Mouse (Mus musculus) lung, embryonic 15.5 days (tissue): ENCODE measurements around the gene Sergef. TPM values are rescaled to one million over a fixed set of nuclear protein-coding genes. Genes with fewer than 3 reads are reported as not detected.

Experiments
- ATAC-seq: fragments of 200-750 bp; cut with Nextera tagmentation; 2 replicates; pipeline ENCODE4 v1.8.0; 2017; ENCODE audit warnings: moderate number of reproducible peaks, borderline replicate concordance; ENCODE audit not compliant: low FRiP score, low TSS enrichment; ENCODE audit errors: extremely low read depth
- H3K27ac ChIP-seq: fragments of 300-500 bp; sonication (generic); 2 replicates; pipeline ENCODE4 v1.5.1; 2015; ENCODE audit warnings: moderate library complexity, mild to moderate bottlenecking, inconsistent platforms
- H3K27me3 ChIP-seq: fragments of 300-500 bp; sonication (generic); 2 replicates; pipeline ENCODE4 v1.6.1; 2015; ENCODE audit warnings: inconsistent platforms
- H3K36me3 ChIP-seq: fragments of 300-500 bp; sonication (generic); 2 replicates; pipeline ENCODE4 v1.6.1; 2015; ENCODE audit warnings: inconsistent platforms
- H3K4me1 ChIP-seq: fragments of 300-500 bp; sonication (generic); 2 replicates; pipeline ENCODE4 v1.6.1; 2015; ENCODE audit warnings: inconsistent platforms
- H3K4me2 ChIP-seq: fragments of 300-500 bp; sonication (generic); 2 replicates; pipeline ENCODE4 v1.6.1; 2015; ENCODE audit warnings: inconsistent platforms, mild to moderate bottlenecking, moderate library complexity
- H3K4me3 ChIP-seq: fragments of 300-500 bp; sonication (generic); 2 replicates; pipeline ENCODE4 v1.5.1; 2015; ENCODE audit warnings: mild to moderate bottlenecking, inconsistent platforms
- H3K9ac ChIP-seq: fragments of 300-500 bp; sonication (generic); 2 replicates; pipeline ENCODE4 v1.6.1; 2015; ENCODE audit warnings: inconsistent platforms
- H3K9me3 ChIP-seq: fragments of 300-500 bp; sonication (generic); 2 replicates; pipeline ENCODE4 v1.6.1; 2016; ENCODE audit warnings: inconsistent platforms
- WGBS: fragments of 180-500 bp; shearing (Covaris S2); methylation state at CpG from one replicate; pipeline ENCODE4 v1.1.7; 2015; 5-methylcytosine and 5-hydroxymethylcytosine counted together
- polyA plus RNA-seq: library from polyadenylated mRNA; unstranded; fragments of >200 nt; fragmentation: Nextera tagmentation; extraction: Ambion mirVana; gene quantifications from 2 replicates; pipeline ENCODE4 v1.2.1, GENCODE M21; 2015

Gene Sergef
- polyA plus RNA-seq, 1 experiment from 2014 or later: 13.3 TPM

DNA sequence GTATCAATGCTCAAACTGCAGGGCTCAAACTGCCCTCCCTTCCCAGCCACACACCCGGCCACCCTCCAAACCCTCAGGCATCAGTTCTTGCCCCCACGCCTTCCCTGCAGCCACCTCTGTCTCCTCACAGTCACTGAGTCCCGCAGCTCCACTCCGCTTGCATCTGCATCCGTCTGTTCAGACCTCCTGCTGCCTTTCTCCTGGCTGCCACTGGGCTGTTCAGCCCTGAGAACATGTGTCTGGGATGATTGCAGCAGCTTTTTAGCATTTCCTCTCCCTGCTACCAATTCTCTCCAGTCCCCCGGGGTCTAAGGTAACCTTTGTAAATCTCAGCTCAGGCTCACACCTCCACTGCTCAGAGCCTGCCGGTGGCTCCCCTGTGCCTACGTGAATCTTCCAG is 109.7 kb downstream of the Sergef start:
- no peaks in the 10 kb centered on the region for H3K27me3 ChIP-seq
- H3K36me3 ChIP-seq: no peaks in the 10 kb centered on the region
- no peak overlapping the region for H3K27ac ChIP-seq
- H3K9ac ChIP-seq: no peak overlapping the region
- WGBS: 57% methylated on average over 8 of the region's 8 CpGs
- no peak for ATAC-seq
- no peaks in the 10 kb centered on the region for H3K9me3 ChIP-seq
- H3K4me1 ChIP-seq: no peaks in the 10 kb centered on the region
- H3K4me2 ChIP-seq: no peak overlapping the region
- H3K4me3 ChIP-seq: no peak overlapping the region

DNA sequence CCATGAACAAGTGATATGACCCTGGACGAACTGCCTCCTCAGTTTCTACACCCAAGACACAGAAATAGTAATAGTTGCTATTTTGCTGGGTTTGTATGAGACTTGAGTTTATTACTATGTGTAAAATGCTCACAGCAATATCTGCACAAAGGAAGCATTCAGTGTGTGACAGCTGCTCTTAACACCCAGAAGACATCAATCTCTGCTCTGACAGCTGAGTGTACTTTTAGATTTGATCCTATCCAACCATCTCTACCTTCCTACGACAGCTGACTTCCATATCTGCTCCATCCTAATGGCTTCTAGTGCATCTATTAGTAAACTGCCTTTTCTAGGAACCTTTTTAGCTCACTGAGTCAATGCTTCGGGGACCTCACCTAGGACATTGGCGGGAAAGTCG is 110.3 kb downstream of the Sergef start:
- Histone ChIP-seq H3K27ac (no peak overlapping the region), H3K27me3 (no peaks in the 10 kb centered on the region), H3K4me2 (no peak overlapping the region), H3K9me3 (no peaks in the 10 kb centered on the region), H3K4me3 (no peak overlapping the region), H3K4me1 (no peaks in the 10 kb centered on the region), H3K9ac (no peak overlapping the region), H3K36me3 (no peaks in the 10 kb centered on the region)
- 85% methylated on average over 5 of the region's 5 CpGs for WGBS
- ATAC-seq: no peak

- Histone ChIP-seq H3K9me3 (no peaks in the 10 kb centered on the region), H3K27ac (no peak overlapping the region), H3K4me3 (no peak overlapping the region), H3K27me3 (no peaks in the 10 kb centered on the region), H3K4me1 (no peaks in the 10 kb centered on the region), H3K36me3 (no peaks in the 10 kb centered on the region), H3K4me2 (no peak overlapping the region), H3K9ac (no peak overlapping the region)
- ATAC-seq: no peak
- 30% methylated on average over 6 of the region's 6 CpGs for WGBS
Observed at GRCm38 (mm10) chr7:46526665-46527154, 112.9 kb downstream of the Sergef start.

GRCm38 (mm10) chr7:46523215-46523614 is 116.4 kb downstream of the Sergef start:
- no peak for ATAC-seq
- 78% methylated on average over 7 of the region's 7 CpGs for WGBS

DNA sequence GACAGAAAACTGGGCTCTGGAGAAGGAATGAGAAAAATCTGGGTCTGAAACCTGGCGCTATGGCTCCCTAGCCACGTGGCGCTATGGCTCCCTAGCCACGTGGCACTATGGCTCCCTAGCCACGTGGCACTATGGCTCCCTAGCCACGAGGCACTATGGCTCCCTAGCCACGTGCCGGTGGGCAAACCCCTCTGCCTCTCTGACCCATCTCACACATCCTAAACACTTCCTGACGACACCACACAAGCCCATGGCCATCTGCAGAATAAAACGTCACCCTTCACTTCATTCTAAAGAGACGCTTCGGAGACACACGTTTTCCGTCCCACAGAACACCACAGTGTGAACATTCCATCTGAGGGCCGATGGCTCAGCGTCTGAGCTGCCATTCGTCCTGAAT is 117.8 kb downstream of the Sergef start:
- Histone ChIP-seq H3K4me3 (no peak overlapping the region), H3K4me2 (no peak overlapping the region), H3K9ac (no peak overlapping the region), H3K27ac (no peak overlapping the region), H3K36me3 (no peaks in the 10 kb centered on the region), H3K27me3 (no peaks in the 10 kb centered on the region), H3K4me1 (no peaks in the 10 kb centered on the region), H3K9me3 (no peaks in the 10 kb centered on the region)
- 88% methylated on average over 17 of the region's 17 CpGs for WGBS
- no peak for ATAC-seq

More at GRCm38 (mm10) chr7:46523215-46523614, 116.4 kb downstream of the Sergef start:
- Histone ChIP-seq H3K4me1 (no peaks in the 10 kb centered on the region), H3K36me3 (no peaks in the 10 kb centered on the region), H3K27me3 (no peaks in the 10 kb centered on the region), H3K4me3 (no peak overlapping the region), H3K9me3 (no peaks in the 10 kb centered on the region), H3K4me2 (no peak overlapping the region), H3K9ac (no peak overlapping the region), H3K27ac (no peak overlapping the region)

GRCm38 (mm10) chr7:46519148-46519547 is 120.5 kb downstream of the Sergef start:
- no peaks in the 10 kb centered on the region for H3K27me3 ChIP-seq
- H3K4me2 ChIP-seq: no peak overlapping the region
- H3K9me3 ChIP-seq: no peaks in the 10 kb centered on the region
- no peak overlapping the region for H3K9ac ChIP-seq
- no peaks in the 10 kb centered on the region for H3K4me1 ChIP-seq
- H3K27ac ChIP-seq: no peak overlapping the region
- H3K4me3 ChIP-seq: no peak overlapping the region
- 78% methylated on average over 11 of the region's 11 CpGs for WGBS
- ATAC-seq: no peak
- H3K36me3 ChIP-seq: no peaks in the 10 kb centered on the region

GRCm38 (mm10) chr7:46517158-46517557 is 122.4 kb downstream of the Sergef start:
- H3K36me3 ChIP-seq: no peaks in the 10 kb centered on the region
- ATAC-seq: no peak
- H3K4me2 ChIP-seq: no peak overlapping the region
- no peak overlapping the region for H3K4me3 ChIP-seq
- H3K27ac ChIP-seq: no peak overlapping the region
- H3K27me3 ChIP-seq: no peaks in the 10 kb centered on the region
- no peaks in the 10 kb centered on the region for H3K9me3 ChIP-seq
- 64% methylated on average over 5 of the region's 5 CpGs for WGBS
- no peak overlapping the region for H3K9ac ChIP-seq
- no peaks in the 10 kb centered on the region for H3K4me1 ChIP-seq

- H3K9ac ChIP-seq: no peak overlapping the region
- ATAC-seq: no peak
- no peak overlapping the region for H3K4me3 ChIP-seq
- no peaks in the 10 kb centered on the region for H3K27me3 ChIP-seq
- H3K36me3 ChIP-seq: no peaks in the 10 kb centered on the region
- 70% methylated on average over 5 of the region's 5 CpGs for WGBS
- H3K27ac ChIP-seq: no peak overlapping the region
- H3K4me1 ChIP-seq: no peaks in the 10 kb centered on the region
- H3K9me3 ChIP-seq: no peaks in the 10 kb centered on the region
- H3K4me2 ChIP-seq: no peak overlapping the region
Observed at GRCm38 (mm10) chr7:46515960-46516359, 123.6 kb downstream of the Sergef start.

DNA sequence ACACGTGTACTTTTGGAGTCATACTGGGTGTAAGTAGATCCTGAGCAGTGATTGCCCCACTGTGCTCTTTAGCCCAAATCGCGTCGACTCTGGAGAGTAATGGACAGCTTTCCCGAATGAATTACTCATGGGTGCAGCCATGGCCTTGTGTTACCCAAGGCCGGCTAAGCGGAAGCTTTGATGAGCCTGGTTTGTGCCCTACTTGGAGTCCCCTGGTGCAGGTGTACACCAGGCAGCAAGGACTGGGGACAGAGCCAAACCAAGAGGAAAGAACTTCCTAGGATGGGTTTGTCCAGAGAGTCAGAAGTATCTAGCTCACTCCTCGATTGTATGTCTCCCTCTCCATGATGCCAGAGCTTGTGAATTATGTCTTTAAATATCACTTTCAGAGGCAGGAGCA is 124.6 kb downstream of the Sergef start:
- 88% methylated on average over 8 of the region's 8 CpGs for WGBS
- Histone ChIP-seq H3K4me3 (no peak overlapping the region), H3K9ac (no peak overlapping the region), H3K36me3 (no peaks in the 10 kb centered on the region), H3K4me2 (no peak overlapping the region), H3K4me1 (peaks cover 2% of the 10 kb centered on the region), H3K27me3 (no peaks in the 10 kb centered on the region), H3K27ac (no peak overlapping the region), H3K9me3 (no peaks in the 10 kb centered on the region)
- ATAC-seq: no peak

DNA sequence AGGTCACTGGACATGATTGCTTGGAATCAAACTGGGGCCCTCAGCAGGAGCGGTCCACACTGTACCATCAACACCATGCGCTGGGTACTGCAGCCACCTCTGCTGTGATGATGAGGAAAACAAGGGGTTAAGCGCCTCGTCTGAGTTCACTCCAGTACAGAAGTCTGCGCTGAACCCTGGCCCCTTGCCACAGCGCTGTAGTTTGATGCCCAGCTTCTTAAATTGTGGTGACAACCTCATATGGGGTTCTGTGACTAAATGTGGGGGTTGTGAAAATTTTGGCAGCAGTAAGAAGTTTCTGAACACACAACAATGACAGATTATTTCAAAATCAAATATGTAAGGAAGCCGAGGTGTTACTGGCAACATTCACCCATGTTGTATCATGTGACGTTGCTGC is 126.0 kb downstream of the Sergef start:
- no peak for ATAC-seq
- H3K36me3 ChIP-seq: no peaks in the 10 kb centered on the region
- no peaks in the 10 kb centered on the region for H3K9me3 ChIP-seq
- H3K4me1 ChIP-seq: peaks cover 13% of the 10 kb centered on the region
- no peak overlapping the region for H3K4me2 ChIP-seq
- H3K27ac ChIP-seq: no peak overlapping the region
- 58% methylated on average over 8 of the region's 8 CpGs for WGBS
- H3K27me3 ChIP-seq: no peaks in the 10 kb centered on the region
- H3K4me3 ChIP-seq: no peak overlapping the region
- no peak overlapping the region for H3K9ac ChIP-seq

DNA sequence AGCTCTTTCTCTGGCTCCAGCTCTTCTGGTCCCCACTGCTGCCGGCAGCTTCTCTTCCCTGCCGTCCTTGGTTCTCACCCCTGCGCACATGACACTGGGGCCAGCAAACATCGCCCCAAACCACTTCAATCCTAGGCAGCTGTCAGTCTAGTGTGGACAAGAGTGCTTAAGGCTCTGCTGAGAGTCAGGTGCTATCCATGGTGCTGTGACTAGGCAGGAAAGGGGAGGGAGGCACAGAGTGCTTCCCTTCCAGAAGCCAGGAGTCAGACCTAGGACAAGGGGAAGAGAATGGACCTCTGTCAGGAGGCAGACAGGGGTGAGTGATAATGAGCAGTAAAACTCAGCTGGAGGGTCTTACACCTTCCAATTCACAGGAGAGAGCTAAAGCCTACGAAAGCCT is 126.8 kb downstream of the Sergef start:
- no peak overlapping the region for H3K27ac ChIP-seq
- no peaks in the 10 kb centered on the region for H3K9me3 ChIP-seq
- peaks cover 15% of the 10 kb centered on the region for H3K4me1 ChIP-seq
- no peak for ATAC-seq
- no peaks in the 10 kb centered on the region for H3K36me3 ChIP-seq
- no peak overlapping the region for H3K4me3 ChIP-seq
- H3K9ac ChIP-seq: no peak overlapping the region
- 56% methylated on average over 5 of the region's 5 CpGs for WGBS
- no peak overlapping the region for H3K4me2 ChIP-seq
- no peaks in the 10 kb centered on the region for H3K27me3 ChIP-seq

DNA sequence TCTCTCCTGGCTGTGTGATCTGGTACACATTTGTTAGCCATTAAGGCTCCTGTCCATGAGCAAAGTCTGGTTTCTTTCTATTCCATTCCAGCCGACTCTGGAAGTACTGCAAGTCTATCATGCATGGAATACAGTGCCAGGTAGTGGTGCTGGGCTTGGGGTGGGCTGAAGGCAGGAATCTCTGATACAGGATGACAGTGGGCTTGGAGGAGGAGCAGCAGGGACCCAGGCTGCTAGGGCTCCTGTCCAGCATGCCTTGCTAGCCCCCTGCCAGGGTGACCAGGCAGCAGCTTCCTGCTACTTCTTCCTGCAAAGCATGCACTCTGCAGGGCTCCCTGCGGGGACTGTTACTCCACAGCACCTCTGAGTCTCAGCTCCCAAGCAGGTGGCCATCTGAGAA is 128.8 kb downstream of the Sergef start:
- H3K4me2 ChIP-seq: no peak overlapping the region
- no peak overlapping the region for H3K9ac ChIP-seq
- H3K4me1 ChIP-seq: peaks cover 15% of the 10 kb centered on the region
- no peaks in the 10 kb centered on the region for H3K36me3 ChIP-seq
- no peak overlapping the region for H3K4me3 ChIP-seq
- H3K9me3 ChIP-seq: no peaks in the 10 kb centered on the region
- 65% methylated on average over 2 of the region's 2 CpGs for WGBS
- no peaks in the 10 kb centered on the region for H3K27me3 ChIP-seq
- H3K27ac ChIP-seq: no peak overlapping the region
- no peak for ATAC-seq
